Mouse (Mus musculus): ENCODE results near the gene Auts2. TPM values are rescaled to one million over a fixed set of nuclear protein-coding genes. Genes with fewer than 3 reads are reported as not detected.
A peak's percentile ranks its signal among the peaks of the same experiment; 100 is the strongest.

Auts2 gene
- polyA plus RNA-seq, 1 experiment from 2014 or later, result 14.7 TPM

DNA sequence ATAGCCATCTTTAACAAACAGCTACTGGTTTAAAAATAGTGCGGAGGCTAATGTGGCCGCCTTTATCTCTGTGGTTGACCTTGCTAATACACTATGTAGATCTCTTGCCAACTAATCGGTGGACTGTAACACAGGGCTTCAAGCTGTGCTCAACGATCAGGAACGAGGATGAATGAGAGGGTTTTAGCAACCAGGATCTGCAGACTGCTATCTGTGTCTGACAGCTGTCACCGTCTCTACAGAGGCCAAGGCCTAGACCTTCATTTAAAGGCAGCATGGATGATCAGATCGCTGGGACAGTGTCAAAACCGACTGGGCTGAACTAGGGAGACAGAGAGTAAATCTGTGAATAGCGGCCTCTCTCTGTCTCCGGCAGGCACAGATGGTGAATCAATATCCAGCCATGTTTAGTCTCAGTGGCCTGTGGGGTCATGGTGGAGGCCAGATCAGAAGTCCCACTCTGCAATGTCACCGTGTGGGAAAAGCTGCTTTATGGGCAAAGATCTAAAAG is 892.7 kb downstream of the Auts2 start:
- no peak for ATAC-seq
- no peak overlapping the region for H3K4me2 ChIP-seq (ENCODE audit: low read depth, low read length)
- 61% methylated on average over 11 of the region's 11 CpGs for WGBS
- no peak overlapping the region for H3K27ac ChIP-seq (ENCODE audit: low read length)
- peaks cover 6% of the 10 kb centered on the region; the same call in 1 of the 2 replicates for H3K4me1 ChIP-seq (ENCODE audit: control insufficient read depth, insufficient read depth, low read length)
- no peak overlapping the region for H3K4me3 ChIP-seq (ENCODE audit: low read length)
- H3K9me3 ChIP-seq (ENCODE audit: control insufficient read depth, low read length), result no peaks in the 10 kb centered on the region
- H3K9ac ChIP-seq (ENCODE audit: low read depth, low read length), result no peak overlapping the region
- H3K36me3 ChIP-seq (ENCODE audit: control insufficient read depth, insufficient read depth, low read length), result no peaks in the 10 kb centered on the region
- no peaks in the 10 kb centered on the region for H3K27me3 ChIP-seq (replicated peaks; ENCODE audit: control insufficient read depth, insufficient read depth, low read length)

DNA sequence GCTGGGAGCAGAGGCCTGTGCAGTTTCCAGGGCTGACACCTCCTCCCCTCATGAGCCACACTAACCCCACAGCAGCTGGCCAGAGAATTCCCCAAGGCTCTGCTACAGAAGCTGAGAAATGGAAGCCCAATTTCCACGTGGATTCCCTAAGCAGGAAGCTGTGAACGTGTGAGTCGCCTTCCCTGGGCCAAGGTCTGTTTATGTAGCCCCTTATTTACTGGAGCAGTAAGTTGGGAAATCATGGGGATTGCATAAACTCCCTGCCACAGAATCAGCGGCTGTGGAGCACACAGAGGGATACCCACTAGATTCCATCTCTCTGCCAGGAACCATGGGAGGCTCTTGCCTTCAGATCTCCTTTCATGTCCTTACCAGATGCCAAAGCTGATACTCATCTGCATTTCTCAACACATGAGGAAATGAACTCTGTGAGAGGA is 895.4 kb downstream of the Auts2 start:
- 19% methylated on average over 4 of the region's 4 CpGs for WGBS
- peak; percentile 26; the same call in 1 of the 2 replicates for ATAC-seq
- Histone ChIP-seq H3K9ac (ENCODE audit: low read depth, low read length) (no peak overlapping the region), H3K4me1 (ENCODE audit: control insufficient read depth, insufficient read depth, low read length) (peaks cover 6% of the 10 kb centered on the region; the same call in 1 of the 2 replicates), H3K27ac (ENCODE audit: low read length) (no peak overlapping the region), H3K9me3 (ENCODE audit: control insufficient read depth, low read length) (no peaks in the 10 kb centered on the region), H3K27me3 (replicated peaks; ENCODE audit: control insufficient read depth, insufficient read depth, low read length) (no peaks in the 10 kb centered on the region), H3K36me3 (ENCODE audit: control insufficient read depth, insufficient read depth, low read length) (no peaks in the 10 kb centered on the region), H3K4me3 (ENCODE audit: low read length) (no peak overlapping the region), H3K4me2 (ENCODE audit: low read depth, low read length) (no peak overlapping the region)

DNA sequence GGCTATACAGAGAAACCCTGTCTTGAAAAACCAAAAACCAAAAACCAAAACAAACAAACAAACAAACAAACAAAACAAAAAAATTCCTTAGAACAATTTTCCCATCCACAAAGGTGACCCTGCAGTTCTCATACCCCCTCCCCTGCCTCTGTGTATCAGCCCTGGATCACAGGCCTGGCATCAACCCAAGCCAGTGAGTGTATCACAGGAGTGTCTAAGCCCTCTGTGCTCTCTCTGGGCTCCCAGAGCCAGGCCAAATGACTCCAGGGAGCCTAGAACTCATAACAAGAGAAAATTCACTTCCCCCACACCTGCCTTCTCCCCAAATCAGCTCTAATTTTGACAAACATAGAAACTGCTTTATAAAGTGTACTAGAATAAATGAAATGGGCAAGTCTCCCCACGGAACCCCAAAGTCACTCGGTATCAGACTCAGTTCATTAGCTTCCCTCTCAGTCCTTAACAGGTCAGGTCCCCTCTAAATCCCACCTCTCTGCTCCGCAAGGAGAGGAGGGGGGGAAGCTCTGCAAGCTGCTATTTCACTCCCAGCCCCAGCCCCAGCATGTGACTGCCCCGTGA is 896.0 kb downstream of the Auts2 start:
- Histone ChIP-seq H3K4me1 (ENCODE audit: control insufficient read depth, insufficient read depth, low read length) (peaks cover 6% of the 10 kb centered on the region; the same call in 1 of the 2 replicates), H3K9me3 (ENCODE audit: control insufficient read depth, low read length) (no peaks in the 10 kb centered on the region), H3K9ac (ENCODE audit: low read depth, low read length) (no peak overlapping the region), H3K4me3 (ENCODE audit: low read length) (no peak overlapping the region), H3K4me2 (ENCODE audit: low read depth, low read length) (no peak overlapping the region), H3K27me3 (replicated peaks; ENCODE audit: control insufficient read depth, insufficient read depth, low read length) (no peaks in the 10 kb centered on the region), H3K36me3 (ENCODE audit: control insufficient read depth, insufficient read depth, low read length) (no peaks in the 10 kb centered on the region), H3K27ac (ENCODE audit: low read length) (no peak overlapping the region)
- ATAC-seq, result no peak
- 62% methylated on average over 4 of the region's 4 CpGs for WGBS

DNA sequence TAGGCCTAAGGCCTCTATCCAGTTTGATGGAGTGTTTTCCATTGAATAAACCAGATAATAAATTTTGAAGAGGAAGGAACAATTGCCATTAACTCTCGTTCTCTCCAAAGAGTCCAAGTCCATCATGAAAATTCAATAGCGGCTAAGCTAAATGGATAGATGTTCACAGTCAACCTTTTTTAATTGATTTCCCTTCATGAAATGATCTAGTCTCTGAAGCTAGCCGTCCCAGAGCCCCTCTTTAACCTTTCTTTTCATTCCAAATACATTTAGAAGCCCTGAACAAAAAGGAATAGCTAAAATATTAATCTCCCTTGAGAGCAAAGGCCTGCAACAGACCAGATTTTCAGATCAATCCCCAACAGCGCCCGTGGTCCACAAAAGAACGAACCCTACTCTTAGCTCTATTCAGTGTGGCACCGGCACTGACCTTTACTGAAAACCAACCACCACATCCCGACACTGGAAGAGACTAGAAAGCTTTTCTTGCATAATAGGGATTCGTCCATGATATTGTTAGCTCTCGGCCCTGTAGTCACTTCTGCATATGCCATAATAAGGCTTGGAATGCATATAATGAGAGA is 896.9 kb downstream of the Auts2 start:
- 87% methylated on average over 10 of the region's 10 CpGs for WGBS
- Histone ChIP-seq H3K4me2 (ENCODE audit: low read depth, low read length) (no peak overlapping the region), H3K27ac (ENCODE audit: low read length) (no peak overlapping the region), H3K27me3 (replicated peaks; ENCODE audit: control insufficient read depth, insufficient read depth, low read length) (no peaks in the 10 kb centered on the region), H3K9me3 (ENCODE audit: control insufficient read depth, low read length) (no peaks in the 10 kb centered on the region), H3K36me3 (ENCODE audit: control insufficient read depth, insufficient read depth, low read length) (no peaks in the 10 kb centered on the region), H3K9ac (ENCODE audit: low read depth, low read length) (no peak overlapping the region), H3K4me3 (ENCODE audit: low read length) (no peak overlapping the region), H3K4me1 (ENCODE audit: control insufficient read depth, insufficient read depth, low read length) (peaks cover 6% of the 10 kb centered on the region; the same call in 1 of the 2 replicates)
- ATAC-seq, result no peak

DNA sequence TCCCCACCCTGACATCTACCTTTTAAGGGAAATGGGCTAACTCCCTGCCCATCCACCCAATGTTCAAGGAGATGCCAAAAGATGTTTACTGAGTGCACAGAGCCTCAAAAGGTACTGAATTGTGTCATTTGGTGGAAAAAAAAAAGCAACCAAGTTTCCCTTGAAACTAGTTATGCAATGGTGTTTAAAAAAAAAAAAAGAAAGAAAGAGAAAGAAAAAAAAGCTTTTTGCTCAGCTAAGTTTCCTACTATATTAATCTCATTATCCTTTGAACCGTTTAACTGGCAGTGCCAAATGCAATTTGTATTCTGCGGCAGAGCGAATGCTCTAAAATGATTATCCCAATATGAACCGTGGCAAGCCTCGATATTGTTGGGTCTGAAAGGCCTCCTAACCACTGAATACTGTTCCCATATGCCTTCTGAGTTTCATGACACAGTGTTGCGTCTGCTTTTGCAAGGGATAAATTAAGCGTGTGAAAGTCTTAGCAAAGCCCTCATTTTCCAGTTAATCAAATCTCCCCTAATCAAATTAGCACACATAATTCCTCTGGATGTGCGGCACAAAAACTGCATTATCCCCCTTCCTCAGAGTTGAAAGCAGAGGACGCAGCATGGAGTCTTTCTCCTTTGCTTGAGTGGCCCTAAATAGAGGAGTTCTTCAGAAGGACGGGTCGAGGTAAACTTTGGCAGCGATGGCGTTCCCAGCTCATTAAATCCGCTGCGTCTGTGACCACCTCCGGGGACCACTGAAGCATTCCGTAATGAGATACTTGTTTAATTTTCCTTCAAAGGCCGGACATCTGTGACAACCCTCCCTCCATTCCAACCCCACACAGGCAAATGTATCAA is 897.6 kb downstream of the Auts2 start:
- no peak for ATAC-seq
- no peaks in the 10 kb centered on the region for H3K36me3 ChIP-seq (ENCODE audit: control insufficient read depth, insufficient read depth, low read length)
- H3K9ac ChIP-seq (ENCODE audit: low read depth, low read length), result no peak overlapping the region
- WGBS, result 75% methylated on average over 18 of the region's 18 CpGs
- peaks cover 6% of the 10 kb centered on the region; the same call in 1 of the 2 replicates for H3K4me1 ChIP-seq (ENCODE audit: control insufficient read depth, insufficient read depth, low read length)
- H3K4me3 ChIP-seq (ENCODE audit: low read length), result no peak overlapping the region
- H3K4me2 ChIP-seq (ENCODE audit: low read depth, low read length), result no peak overlapping the region
- no peaks in the 10 kb centered on the region for H3K9me3 ChIP-seq (ENCODE audit: control insufficient read depth, low read length)
- no peaks in the 10 kb centered on the region for H3K27me3 ChIP-seq (replicated peaks; ENCODE audit: control insufficient read depth, insufficient read depth, low read length)
- H3K27ac ChIP-seq (ENCODE audit: low read length), result no peak overlapping the region

DNA sequence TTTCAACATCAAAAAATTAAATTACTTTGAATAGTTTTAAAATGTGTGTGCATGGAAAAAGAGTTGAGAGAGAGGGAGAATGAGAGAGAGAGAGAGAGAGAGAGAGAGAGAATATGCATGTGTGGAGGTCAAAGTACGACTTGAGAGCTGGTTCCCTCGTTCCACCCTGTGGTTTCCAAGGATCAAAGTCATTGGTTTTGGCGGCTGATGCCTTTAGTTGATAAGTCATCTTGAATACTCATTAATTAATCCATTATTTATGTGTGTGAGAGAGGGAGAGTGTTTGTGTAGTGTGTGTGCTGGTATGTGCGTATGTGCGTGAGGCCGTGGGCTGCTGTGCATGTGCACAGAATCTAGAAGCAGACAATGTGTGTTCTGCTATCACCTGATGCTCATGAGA is 898.8 kb downstream of the Auts2 start:
- H3K36me3 ChIP-seq (ENCODE audit: control insufficient read depth, insufficient read depth, low read length), result no peaks in the 10 kb centered on the region
- no peak for ATAC-seq
- no peaks in the 10 kb centered on the region for H3K9me3 ChIP-seq (ENCODE audit: control insufficient read depth, low read length)
- no peaks in the 10 kb centered on the region for H3K27me3 ChIP-seq (replicated peaks; ENCODE audit: control insufficient read depth, insufficient read depth, low read length)
- 86% methylated on average over 6 of the region's 6 CpGs for WGBS
- no peak overlapping the region for H3K9ac ChIP-seq (ENCODE audit: low read depth, low read length)
- no peak overlapping the region for H3K4me3 ChIP-seq (ENCODE audit: low read length)
- no peak overlapping the region for H3K27ac ChIP-seq (ENCODE audit: low read length)
- H3K4me2 ChIP-seq (ENCODE audit: low read depth, low read length), result no peak overlapping the region
- peaks cover 6% of the 10 kb centered on the region; the same call in 1 of the 2 replicates for H3K4me1 ChIP-seq (ENCODE audit: control insufficient read depth, insufficient read depth, low read length)

DNA sequence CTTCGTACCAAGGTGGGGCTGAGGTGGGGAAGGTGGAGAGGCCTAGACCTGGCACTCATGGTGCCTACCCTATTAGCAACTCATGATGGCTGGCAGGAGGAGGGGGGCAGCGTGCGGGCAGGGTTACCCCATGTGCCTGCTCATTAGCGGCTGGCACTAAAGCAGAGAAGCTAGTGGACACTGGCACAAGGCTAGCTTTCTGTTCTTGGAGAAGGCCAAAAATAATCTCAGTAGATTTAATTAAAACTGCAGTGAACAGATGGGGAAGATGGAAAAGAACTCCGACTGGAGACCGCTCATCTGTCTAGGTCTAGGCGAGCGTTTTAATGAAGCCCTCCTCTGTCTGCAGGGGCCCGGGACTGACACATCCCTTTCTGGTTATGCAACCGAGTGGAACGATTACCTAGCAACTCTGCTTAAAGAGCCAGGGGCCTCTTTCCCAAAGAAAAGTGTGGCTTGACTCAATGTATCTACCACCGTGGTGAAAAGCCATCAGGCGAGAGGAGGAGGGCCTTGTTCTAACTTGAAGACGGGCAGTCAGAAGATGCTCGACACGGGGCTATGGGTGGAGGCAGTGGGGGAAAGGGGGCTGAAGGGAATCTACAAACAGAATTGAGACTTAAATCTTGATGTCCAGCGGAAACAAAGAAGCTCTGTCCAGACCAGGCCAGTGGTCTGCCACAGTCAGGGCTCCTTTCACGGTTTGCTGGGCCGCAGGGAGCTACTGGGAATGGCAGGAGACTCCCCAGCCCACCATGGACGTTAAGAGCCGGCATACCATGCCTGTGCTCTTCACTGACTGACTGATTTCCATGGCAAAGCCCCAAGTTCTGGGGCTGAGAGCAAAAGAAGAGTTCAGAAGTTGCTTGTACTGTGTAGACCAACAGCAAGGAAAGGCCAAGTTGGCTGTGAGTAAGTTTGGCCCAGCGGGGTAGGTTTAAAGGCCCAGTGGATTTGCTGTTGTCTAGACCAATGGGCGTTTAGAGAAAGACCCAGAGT is 899.7 kb downstream of the Auts2 start:
- Histone ChIP-seq H3K4me1 (ENCODE audit: control insufficient read depth, insufficient read depth, low read length) (peaks cover 6% of the 10 kb centered on the region; the same call in 1 of the 2 replicates), H3K9ac (ENCODE audit: low read depth, low read length) (no peak overlapping the region), H3K27ac (ENCODE audit: low read length) (no peak overlapping the region), H3K9me3 (ENCODE audit: control insufficient read depth, low read length) (no peaks in the 10 kb centered on the region), H3K4me2 (ENCODE audit: low read depth, low read length) (no peak overlapping the region), H3K27me3 (replicated peaks; ENCODE audit: control insufficient read depth, insufficient read depth, low read length) (no peaks in the 10 kb centered on the region), H3K4me3 (ENCODE audit: low read length) (no peak overlapping the region), H3K36me3 (ENCODE audit: control insufficient read depth, insufficient read depth, low read length) (no peaks in the 10 kb centered on the region)
- no peak for ATAC-seq
- 81% methylated on average over 23 of the region's 23 CpGs for WGBS

DNA sequence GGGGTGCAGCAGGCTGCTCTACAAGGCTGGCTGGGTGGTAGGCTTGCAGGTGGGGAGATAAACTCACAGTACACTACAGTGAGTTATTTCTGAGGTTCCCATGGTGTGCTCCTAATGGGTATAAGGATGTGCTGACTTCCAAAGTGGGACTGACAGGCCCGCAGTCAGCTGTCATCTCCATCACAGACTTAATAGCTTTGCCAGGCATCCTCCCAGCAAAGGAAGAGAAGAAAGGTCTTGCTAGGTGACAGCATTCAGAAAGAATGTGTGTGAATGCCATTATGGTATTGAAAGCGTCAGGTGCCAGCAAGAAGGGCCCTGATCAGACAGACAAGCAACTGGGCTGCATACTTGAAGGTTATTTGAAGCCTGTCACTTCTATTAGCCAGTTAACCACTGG is 900.4 kb downstream of the Auts2 start:
- no peak overlapping the region for H3K4me3 ChIP-seq (ENCODE audit: low read length)
- 71% methylated on average over 2 of the region's 2 CpGs for WGBS
- no peak overlapping the region for H3K9ac ChIP-seq (ENCODE audit: low read depth, low read length)
- no peaks in the 10 kb centered on the region for H3K36me3 ChIP-seq (ENCODE audit: control insufficient read depth, insufficient read depth, low read length)
- no peaks in the 10 kb centered on the region for H3K27me3 ChIP-seq (replicated peaks; ENCODE audit: control insufficient read depth, insufficient read depth, low read length)
- H3K4me2 ChIP-seq (ENCODE audit: low read depth, low read length), result no peak overlapping the region
- H3K4me1 ChIP-seq (ENCODE audit: control insufficient read depth, insufficient read depth, low read length), result peaks cover 5% of the 10 kb centered on the region; the same call in 1 of the 2 replicates
- no peaks in the 10 kb centered on the region for H3K9me3 ChIP-seq (ENCODE audit: control insufficient read depth, low read length)
- H3K27ac ChIP-seq (ENCODE audit: low read length), result no peak overlapping the region
- ATAC-seq, result no peak
